Mouse (Mus musculus) erythroid progenitor cell, adult 5-6 weeks (primary cell): Measurements from ENCODE around the gene Kcng1. TPM values are rescaled to one million over a fixed set of nuclear protein-coding genes. Genes with fewer than 3 reads are reported as not detected.

Experiments
- ATAC-seq: replicated peaks from 2 replicates; pipeline ENCODE4 v1.8.0; 2016; ENCODE audit warnings: moderate number of reproducible peaks, mild to moderate bottlenecking, moderate TSS enrichment, inconsistent platforms; ENCODE audit not compliant: poor library complexity, low FRiP score, severe bottlenecking
- total RNA-seq, 2 experiments: library from RNA; stranded (forward) in 1 of 2; stranded (reverse) in 1 of 2; fragments of 150-400 nt in 1 of 2; fragments of 186-747, 209-891 nt in 1 of 2; gene quantifications; 2 replicates each; pipeline versions ENCODE4 v1.2.3 to v1.2.4; 2015 to 2017; ENCODE audit warnings: low replicate concordance in 2 of 2

The Kcng1 gene
- total RNA-seq, 2 experiments from 2014 or later: not detected

GRCm38 (mm10) chr2:168268033-168268432, 13.5 kb downstream of the Kcng1 start:
- ATAC-seq: peak; percentile 30

GRCm38 (mm10) chr2:168260900-168261299, 20.6 kb downstream of the Kcng1 start:
- no peak for ATAC-seq

- no peak for ATAC-seq
Measured at GRCm38 (mm10) chr2:168260124-168260523, 21.4 kb downstream of the Kcng1 start.

GRCm38 (mm10) chr2:168259046-168259445, 22.5 kb downstream of the Kcng1 start:
- no peak for ATAC-seq

GRCm38 (mm10) chr2:168257188-168257587, 24.3 kb downstream of the Kcng1 start:
- ATAC-seq: no peak

- ATAC-seq: no peak
Measured at GRCm38 (mm10) chr2:168256506-168256905, 25.0 kb downstream of the Kcng1 start.

GRCm38 (mm10) chr2:168253822-168254221, 27.7 kb downstream of the Kcng1 start:
- ATAC-seq: no peak

- ATAC-seq: no peak
Measured at GRCm38 (mm10) chr2:168252639-168253292, 28.8 kb downstream of the Kcng1 start.

GRCm38 (mm10) chr2:168250270-168250669, 31.3 kb downstream of the Kcng1 start:
- peak; percentile 76; the same call in 1 of the 2 replicates for ATAC-seq

- ATAC-seq: no peak
Measured at GRCm38 (mm10) chr2:168248856-168249245, 32.7 kb downstream of the Kcng1 start.

- ATAC-seq: no peak
Measured at GRCm38 (mm10) chr2:168248167-168248855, 33.2 kb downstream of the Kcng1 start.

- no peak for ATAC-seq
Measured at GRCm38 (mm10) chr2:168245571-168245970, 36.0 kb downstream of the Kcng1 start.

GRCm38 (mm10) chr2:168243278-168243677, 38.3 kb downstream of the Kcng1 start:
- 0 out of 2 replicates have a peak, but pooled peaks have one; percentile 34 for ATAC-seq

GRCm38 (mm10) chr2:168242841-168243240, 38.7 kb downstream of the Kcng1 start:
- ATAC-seq: no peak

GRCm38 (mm10) chr2:168238335-168238734, 43.2 kb downstream of the Kcng1 start:
- peak; percentile 52; the same call in 1 of the 2 replicates for ATAC-seq

GRCm38 (mm10) chr2:168233286-168233685, 48.2 kb downstream of the Kcng1 start:
- ATAC-seq: no peak

GRCm38 (mm10) chr2:168231471-168231829, 50.1 kb downstream of the Kcng1 start:
- ATAC-seq: no peak

- no peak for ATAC-seq
Measured at GRCm38 (mm10) chr2:168230773-168231470, 50.6 kb downstream of the Kcng1 start.

- peak; percentile 94 for ATAC-seq
Measured at GRCm38 (mm10) chr2:168230026-168230728, 51.4 kb downstream of the Kcng1 start, which contains the start of the genes Gm20716, Dpm1 and Mocs3. Gm20716 (minus strand) TSS chr2:168230364. Dpm1 (minus strand) TSS chr2:168230591. Mocs3 (plus strand) TSS chr2:168230622.
